Mouse (Mus musculus): Measurements from ENCODE around the gene Rinl. TPM values are rescaled to one million over a fixed set of nuclear protein-coding genes. Genes with fewer than 3 reads are reported as not detected.

Rinl gene
- polyA plus RNA-seq, 3 experiments from 2014 or later: 216 to 294 (median 288) TPM

DNA sequence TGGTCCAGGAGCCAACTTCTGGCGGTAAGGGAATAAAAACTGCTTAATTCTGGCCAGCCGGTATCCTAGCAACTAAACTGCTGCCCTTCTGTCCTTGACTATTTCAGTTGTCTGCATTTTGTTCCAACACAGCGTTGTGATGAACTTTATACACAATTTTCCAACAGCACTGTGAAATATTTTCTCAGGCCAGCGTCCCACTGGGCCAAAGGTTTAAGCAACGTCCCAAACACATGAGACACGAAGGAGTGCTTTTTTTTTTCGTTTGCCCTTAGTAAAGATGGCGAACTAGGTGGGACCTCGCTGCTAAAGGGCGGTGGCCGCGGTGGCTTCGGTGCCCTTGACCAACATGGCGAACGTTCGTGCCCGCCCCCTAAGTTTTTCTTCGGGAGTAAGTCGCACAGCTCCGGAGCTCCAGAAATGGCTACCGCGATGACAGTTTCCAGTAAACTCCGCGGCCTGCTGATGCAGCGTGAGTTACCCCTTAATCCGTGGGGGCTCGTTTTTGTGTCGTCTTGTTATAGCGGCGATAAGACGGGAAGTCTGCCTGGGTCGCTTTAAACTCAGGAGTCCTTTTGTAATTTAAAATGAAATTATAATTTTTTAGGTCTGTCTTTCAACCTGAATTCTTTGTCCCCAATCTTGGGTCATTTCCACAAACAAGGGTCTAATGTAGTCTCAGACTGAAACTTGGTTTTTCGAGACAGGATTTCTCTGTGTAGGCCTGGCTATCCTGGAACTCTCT lies 36.3 kb downstream of the Rinl start, which contains the start of gene Ech1:
Gene Ech1 (plus strand): TSS at position 277 of the 745 bp plus-strand sequence.
- ATAC-seq: peak; percentile 82

DNA sequence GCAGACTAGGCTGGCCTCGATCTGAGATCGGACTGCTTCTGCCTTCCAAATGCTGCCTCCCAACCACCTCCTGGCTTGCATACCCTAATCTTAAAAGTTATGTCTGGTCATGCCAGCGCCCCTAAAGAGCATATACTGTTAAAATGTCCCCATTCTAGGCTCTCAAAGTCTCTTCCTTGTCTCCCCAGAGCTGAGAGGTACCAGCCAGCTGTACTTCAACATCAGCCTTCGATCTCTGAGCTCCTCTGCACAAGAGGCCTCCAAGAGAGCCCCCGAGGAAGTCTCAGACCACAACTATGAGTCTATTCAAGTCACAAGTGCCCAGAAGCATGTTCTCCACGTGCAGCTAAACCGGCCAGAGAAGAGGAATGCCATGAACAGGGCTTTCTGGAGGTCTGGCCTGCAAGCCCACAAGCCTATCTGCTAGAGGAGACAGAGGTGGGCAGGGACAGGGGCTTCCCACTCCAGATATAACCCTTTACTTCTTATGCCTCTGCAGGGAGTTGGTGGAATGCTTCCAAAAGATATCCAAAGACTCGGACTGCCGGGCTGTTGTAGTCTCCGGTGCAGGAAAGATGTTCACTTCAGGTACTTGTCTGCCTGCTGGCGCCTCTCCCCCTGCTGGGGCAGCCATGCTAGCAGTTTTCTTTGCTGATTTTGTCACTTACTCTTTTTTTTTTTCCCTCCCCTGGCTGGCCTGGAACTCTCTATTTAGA lies 37.1 kb downstream of the Rinl start:
- ATAC-seq: no peak

DNA sequence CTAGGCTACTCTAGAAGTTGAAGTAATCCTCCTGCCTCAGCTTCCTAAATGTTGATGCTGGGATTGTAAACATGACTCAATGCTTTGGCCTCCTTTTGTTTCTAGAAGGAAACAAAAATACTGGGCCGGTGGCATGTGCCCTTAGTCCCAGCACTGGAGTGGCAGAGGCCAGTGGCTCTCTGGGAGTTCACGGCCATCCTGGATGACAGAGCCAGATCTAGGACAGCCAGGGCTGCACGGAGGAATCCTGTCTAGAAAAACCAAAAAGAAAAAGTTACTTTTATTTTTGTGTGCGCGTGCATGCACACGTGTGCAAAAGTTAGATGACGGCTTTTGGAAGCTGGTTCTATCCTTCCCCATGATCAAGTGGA lies 37.6 kb downstream of the Rinl start:
- no peak for ATAC-seq

DNA sequence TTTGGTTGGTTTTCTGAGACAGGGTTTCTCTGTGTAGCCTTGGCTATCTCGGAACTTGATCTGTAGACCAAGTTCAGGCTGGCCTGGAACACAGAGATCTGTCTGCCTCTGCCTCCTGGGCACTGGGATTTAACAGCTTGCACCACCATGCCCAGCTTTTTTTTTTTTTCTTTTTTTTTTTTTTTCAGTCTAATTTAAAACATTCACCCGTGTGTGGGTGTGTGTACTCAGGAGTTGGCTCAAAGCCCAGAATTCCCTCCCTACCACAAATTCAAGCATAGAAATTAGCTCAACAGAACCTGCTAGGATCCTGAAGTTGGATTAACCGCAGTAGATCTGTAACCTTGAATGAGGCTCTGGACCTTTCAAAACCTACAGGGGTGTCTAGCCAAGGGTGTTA lies 38.6 kb downstream of the Rinl start:
- ATAC-seq: no peak

DNA sequence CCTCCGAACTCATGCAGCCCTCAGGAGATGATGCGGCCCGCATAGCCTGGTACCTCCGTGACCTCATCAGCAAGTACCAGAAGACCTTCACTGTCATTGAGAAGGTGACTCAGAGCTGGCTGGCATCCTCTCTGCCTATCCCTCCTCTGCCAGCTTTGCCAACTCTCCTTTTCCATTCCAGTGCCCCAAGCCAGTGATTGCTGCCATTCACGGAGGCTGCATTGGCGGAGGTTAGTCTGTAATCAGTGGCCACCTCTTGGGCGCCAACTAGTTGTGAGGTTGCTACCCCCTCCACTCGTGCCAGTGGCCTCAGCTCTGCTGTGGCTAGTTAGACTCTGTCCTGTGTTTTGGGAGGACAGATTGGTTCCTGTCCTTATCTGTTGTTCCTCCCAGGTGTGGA lies 41.1 kb downstream of the Rinl start:
- ATAC-seq: no peak

DNA sequence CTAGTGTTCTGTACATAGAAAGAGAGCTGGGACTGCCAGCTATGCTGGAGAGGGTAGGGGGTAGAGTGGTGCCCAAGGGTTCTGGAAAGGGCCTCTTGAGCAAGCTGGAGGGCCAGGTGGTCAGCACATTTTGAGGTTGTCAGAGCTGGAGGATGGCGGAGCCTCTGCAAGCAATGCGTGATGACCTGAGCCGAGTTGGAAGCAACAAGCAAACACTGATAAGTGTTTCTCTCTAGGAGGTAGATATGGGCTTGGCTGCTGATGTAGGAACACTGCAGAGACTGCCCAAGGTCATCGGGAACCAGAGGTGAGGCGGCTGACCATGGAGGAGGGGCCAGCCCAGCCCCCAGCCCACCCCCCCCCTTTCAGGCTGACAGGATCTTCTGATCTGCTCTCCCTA lies 42.2 kb downstream of the Rinl start:
- ATAC-seq: no peak

DNA sequence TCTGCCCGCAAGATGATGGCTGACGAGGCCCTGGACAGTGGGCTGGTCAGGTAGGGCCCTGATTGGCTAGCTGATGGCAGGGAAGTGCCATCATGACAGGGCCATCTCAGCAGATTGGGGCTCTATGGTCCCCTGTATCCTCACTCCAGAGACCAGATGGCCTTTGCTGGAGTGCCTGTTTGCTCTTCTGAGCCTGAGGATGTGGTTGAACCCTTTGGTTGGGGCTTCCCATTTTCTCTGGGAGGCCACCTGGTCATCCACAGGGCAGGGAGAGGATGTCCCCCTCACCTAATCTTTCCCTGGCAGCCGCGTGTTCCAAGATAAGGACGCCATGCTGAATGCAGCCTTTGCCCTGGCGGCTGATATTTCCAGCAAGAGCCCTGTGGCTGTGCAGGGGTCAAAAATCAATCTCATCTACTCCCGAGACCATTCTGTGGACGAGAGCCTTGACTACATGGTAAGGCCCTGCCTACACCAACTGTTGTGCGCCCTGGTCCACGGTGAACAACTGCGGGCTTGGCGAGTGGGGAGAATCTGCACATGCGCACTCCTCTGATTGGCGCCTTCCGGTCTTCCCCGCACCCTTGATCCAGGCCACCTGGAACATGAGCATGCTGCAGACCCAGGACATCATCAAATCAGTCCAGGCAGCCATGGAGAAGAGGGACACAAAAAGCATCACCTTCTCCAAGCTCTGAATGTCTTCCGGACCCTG lies 42.8 kb downstream of the Rinl start:
- ATAC-seq: no peak

DNA sequence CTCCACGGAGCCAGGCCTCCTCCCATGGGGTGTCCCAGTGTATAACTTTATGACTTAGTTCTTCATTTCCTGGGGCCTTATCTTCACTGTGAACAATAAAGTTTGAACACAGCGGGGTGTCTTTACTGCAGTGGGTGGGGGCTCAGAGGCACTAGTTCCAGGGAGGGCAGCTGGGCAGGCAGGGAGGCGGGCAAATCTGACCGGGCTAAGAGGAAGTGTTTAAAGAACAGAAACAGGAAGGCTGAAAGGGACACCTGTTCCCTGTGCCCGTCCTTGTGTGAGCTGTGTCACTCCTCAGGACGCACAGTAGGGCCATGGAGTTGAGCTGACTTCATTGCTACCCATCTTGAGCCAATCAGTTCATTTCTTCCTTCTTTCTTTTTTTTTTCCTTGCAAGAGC lies 43.4 kb downstream of the Rinl start:
- no peak for ATAC-seq

DNA sequence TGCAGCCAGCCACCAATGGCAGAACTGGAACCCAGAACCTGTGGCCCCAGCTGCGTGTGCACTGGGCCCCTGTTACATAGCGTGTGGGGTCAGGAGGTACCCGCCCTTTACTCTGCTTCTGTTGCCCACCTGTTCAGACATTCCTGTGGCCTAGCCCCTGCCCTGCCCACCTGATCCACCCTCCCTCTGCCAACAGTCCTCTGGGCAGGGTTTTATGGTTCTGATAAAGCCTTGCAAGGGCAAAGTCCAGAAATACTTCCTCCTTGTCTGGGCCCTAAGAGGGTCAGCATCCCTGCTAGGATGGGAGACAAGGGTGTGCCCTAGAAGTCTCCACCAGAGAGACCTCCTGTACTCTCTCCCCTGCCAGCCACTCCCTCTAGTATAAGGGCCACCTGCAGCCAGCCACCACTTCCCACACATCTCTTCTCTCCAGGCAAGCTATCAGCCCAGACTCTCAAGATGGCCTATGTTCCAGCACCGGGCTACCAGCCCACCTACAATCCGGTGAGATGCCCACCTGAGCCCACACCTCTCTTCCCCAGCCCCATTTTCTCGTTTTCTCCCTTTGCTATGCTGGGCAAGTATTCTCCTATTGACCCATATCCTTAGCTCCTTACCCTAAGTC lies 45.1 kb downstream of the Rinl start, which contains the start of gene Lgals4:
Gene Lgals4 (plus strand): TSS at position 132 of the 625 bp plus-strand sequence.
- no peak for ATAC-seq

DNA sequence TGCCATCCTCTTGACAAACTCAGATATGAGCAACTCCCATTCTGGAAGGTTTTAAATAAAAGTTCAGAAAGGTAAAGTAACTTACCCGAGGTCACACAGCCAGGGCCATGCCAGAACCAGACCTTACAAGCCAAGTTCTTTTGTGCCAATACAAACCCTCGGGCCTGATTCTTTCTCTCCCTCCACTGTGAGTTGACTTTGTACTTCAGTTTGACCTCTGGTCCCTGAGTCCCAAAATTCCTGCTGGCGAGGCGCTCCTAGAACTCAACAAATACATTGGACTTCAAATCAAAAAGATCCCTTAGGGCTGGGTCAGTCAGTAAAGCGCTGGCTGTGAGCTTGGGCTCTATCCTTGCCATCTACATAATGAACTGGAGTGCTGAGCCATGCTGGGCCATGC lies 48.2 kb downstream of the Rinl start:
- ATAC-seq: no peak

DNA sequence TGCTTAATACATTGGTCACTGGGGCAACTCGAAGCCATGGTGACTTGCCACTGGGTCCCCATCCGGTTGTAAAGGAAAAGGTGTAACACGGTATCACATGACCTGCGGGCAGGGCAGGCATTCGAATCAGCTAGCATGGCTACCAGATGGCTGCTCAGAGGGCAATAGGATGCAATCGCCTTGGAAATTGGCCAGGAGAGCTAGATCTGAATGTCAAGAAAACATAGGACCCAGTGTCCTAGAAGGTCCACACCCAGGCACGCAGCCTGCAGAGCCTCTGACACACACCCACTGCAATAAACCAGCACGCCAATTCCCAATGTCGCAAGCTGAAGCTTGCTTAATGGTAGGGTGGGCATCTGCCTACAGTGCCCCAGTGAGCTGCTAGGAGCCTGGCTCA lies 49.6 kb downstream of the Rinl start:
- no peak for ATAC-seq

DNA sequence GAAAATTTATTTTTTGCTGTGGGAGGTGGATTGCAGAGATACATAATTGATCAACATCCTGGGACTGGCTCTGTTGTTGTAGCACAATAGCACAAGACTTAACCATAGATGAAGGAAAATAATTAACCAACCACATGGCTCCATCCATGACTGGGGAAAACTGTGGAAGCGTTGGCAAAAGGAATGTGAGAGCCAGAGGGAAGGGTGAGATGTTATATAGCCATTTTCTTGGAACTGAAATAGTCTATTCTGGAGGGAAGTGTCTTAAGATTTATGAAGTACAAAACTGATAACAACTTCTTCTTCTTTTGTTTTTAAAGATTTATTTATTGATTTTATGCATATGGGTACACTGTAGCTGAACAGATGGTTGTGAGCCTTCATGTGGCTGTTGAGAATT lies 58.5 kb downstream of the Rinl start:
- no peak for ATAC-seq

Other genes with a start within 250 kb of the Rinl start
- gene Sycn, start 248.1 kb upstream of the Rinl start, polyA plus RNA-seq (2017; shearing (Covaris generic)): not detected
- 1 to 10 TPM in 1 of 3 experiments, not detected in 2; 1.4 TPM for gene Nccrp1, start 241.7 kb upstream of the Rinl start, polyA plus RNA-seq (2017; shearing (Covaris generic))
- gene Samd4b, start 190.8 kb upstream of the Rinl start, polyA plus RNA-seq (2017; shearing (Covaris generic)): 1 to 10 TPM; 6.4 to 9.8 (median 8.2) TPM
- 1 to 10 TPM; 2.1 to 3.7 (median 2.6) TPM for gene Pak4, start 190.8 kb upstream of the Rinl start, polyA plus RNA-seq (2017; shearing (Covaris generic))
- not detected for gene Acp7, start 157.6 kb upstream of the Rinl start, polyA plus RNA-seq (2017; shearing (Covaris generic))
- 1 to 10 TPM in 2 of 3 experiments, under 1 TPM in 1; 0.93 to 4.4 (median 1.3) TPM for gene Fbxo27, start 96.1 kb upstream of the Rinl start, polyA plus RNA-seq (2017; shearing (Covaris generic))
- gene Fbxo17, start 72.2 kb upstream of the Rinl start, polyA plus RNA-seq (2017; shearing (Covaris generic)): 1 to 10 TPM; 1.4 to 9.9 (median 6.4) TPM
- gene Mrps12, start 47.1 kb upstream of the Rinl start, polyA plus RNA-seq (2017; shearing (Covaris generic)): 10 to 100 TPM; 55.8 to 67.1 (median 65.2) TPM
- gene Sars2, start 47.0 kb upstream of the Rinl start, polyA plus RNA-seq (2017; shearing (Covaris generic)): 10 to 100 TPM in 2 of 3 experiments, 1 to 10 TPM in 1; 9.1 to 13.2 (median 10.8) TPM
- not detected for gene Ccer2, start 32.8 kb upstream of the Rinl start, polyA plus RNA-seq (2017; shearing (Covaris generic))
- 100 to 1,000 TPM in 1 of 3 experiments, 10 to 100 TPM in 2; 65.3 to 134 (median 90.9) TPM for gene Sirt2, start 22.2 kb upstream of the Rinl start, polyA plus RNA-seq (2017; shearing (Covaris generic))
- gene Nfkbib, start 21.5 kb upstream of the Rinl start, polyA plus RNA-seq (2017; shearing (Covaris generic)): 10 to 100 TPM; 46.0 to 72.8 (median 53.3) TPM
- gene Hnrnpl, start 19.6 kb downstream of the Rinl start, polyA plus RNA-seq (2017; shearing (Covaris generic)): 100 to 1,000 TPM; 171 to 386 (median 383) TPM
- gene Ech1, start 36.2 kb downstream of the Rinl start, polyA plus RNA-seq (2017; shearing (Covaris generic)): 100 to 1,000 TPM; 190 to 267 (median 222) TPM
- gene Lgals4, start 44.9 kb downstream of the Rinl start, polyA plus RNA-seq (2017; shearing (Covaris generic)): 10 to 100 TPM; 18.1 to 38.8 (median 20.9) TPM
- 1 to 10 TPM in 1 of 3 experiments, under 1 TPM in 1, not detected in 1; 0.46 to 5.6 TPM for gene Lgals7, start 74.9 kb downstream of the Rinl start, polyA plus RNA-seq (2017; shearing (Covaris generic))
- under 1 TPM in 1 of 3 experiments, not detected in 2; 0.15 TPM for gene Capn12, start 92.5 kb downstream of the Rinl start, polyA plus RNA-seq (2017; shearing (Covaris generic))
- gene Actn4, start 173.4 kb downstream of the Rinl start, polyA plus RNA-seq (2017; shearing (Covaris generic)): 100 to 1,000 TPM in 1 of 3 experiments, 10 to 100 TPM in 2; 74.2 to 145 (median 93.4) TPM
- 100 to 1,000 TPM; 441 to 670 (median 588) TPM for gene Eif3k, start 192.9 kb downstream of the Rinl start, polyA plus RNA-seq (2017; shearing (Covaris generic))
- 100 to 1,000 TPM in 2 of 3 experiments, 10 to 100 TPM in 1; 98.7 to 130 (median 111) TPM for gene Map4k1, start 193.1 kb downstream of the Rinl start, polyA plus RNA-seq (2017; shearing (Covaris generic))

Data from inflammation-experienced regulatory T-cells, adult 6 months (primary cell).